Mouse (Mus musculus): ENCODE measurements around the gene Atox1.

Atox1 gene

DNA sequence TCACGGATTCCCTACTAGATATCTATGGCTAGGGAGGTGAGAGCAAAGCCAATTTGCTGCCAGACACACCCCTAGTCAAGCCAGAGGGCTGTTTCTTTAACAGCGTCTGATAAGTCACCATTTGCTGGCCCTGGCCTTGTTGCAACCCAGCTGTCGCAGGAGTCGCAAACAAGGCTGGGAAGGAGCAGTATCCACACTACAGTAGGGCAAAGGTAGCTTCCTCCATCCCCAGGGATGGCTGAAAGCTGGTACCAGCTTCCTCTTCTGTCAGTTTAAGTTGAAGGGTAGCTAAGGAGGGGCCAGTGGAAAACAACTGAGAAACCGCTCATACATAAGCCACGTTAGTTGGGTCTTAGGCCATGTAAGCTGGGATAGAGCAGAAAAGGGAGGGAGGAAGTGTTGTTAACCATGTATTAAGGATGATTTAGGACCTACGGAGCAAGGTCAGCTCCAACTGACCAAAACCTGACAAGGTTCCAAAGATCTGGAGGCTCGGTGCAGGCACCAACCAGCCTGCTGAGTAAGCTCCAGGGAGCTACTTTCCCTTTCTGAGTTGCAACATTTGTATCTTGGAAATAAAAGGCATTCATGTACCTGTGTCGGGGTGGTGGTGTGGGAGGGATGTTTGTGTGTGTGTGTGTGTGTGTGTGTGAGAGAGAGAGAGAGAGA is 45.9 kb downstream of the Atox1 start:
- in situ Hi-C loops (cut with MboI, MseI), result no loop called here

DNA sequence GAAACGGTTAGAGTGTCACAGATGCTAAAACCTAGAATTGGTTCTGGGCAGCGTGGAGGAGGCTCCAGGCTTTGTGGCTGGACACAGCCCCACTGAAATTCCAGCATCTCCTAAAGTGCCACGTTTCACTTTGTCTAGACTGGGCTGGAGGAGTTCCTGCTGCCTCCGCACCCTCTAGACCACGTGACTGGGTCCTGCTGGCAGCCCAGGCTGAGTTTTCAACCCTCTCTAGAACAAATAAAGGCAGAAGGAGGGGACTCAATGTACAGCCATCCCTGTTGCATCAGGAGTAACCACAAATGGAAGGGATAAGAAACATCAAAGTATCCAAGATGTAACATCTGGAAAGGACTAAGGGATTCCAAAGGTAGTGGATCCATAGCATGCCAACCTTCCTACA is 46.7 kb downstream of the Atox1 start:
- in situ Hi-C loops (cut with MboI, MseI), result no loop called here

DNA sequence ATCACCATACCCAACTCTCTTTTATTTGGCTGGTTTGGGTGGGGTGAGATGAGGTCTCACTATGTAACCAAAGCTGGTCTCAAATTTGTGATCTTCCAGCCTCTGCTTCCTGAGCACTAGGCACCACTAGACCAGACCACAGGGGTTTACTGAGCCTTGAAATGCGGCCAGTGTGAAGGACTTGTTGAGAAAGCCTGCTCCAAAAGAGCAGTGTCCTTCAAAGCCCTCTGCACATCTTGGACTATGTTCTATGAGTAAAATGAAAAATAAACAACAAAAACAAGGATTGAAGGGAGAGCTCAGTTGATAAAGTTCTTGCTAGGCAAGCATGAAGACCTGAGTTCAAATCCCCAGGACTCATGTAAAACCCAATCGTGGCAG is 47.6 kb downstream of the Atox1 start:
- in situ Hi-C loops (cut with MboI, MseI), result no loop called here

DNA sequence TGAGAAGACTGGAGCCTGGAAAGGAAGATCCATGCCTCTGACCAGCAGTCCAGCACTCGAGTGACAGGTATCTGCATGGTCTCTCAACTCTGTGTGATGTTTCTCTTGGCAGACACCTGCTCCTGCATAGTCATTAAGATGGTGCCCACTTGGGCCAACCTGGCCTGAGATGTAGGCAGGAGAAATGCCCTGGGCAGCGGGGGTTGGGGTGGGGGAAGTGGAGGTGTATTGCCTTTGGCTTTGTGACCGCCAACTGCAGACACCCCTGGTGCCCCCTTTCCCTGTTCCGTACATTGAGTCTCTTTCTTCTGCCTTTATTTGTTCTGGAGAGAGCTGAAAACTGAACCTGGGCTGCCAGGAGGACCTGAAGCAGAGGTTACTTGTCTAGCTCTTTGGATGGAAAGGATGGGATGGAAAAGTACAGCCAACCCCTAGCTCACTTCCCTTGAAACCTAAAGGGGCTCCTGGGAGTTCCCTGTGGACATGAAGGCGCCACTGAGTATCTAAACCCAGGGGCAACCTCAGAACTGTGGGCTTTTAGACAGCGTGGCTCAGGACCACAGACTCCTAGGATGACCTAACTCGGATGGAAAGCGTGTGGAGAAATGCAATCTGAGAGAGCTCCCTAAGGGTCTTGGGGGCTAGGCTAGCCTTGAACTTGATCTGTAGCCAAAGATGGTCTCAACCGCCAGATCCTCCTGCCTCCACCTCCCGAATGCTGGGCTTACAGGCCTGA is 48.2 kb downstream of the Atox1 start:
- in situ Hi-C loops (cut with MboI, MseI), result no loop called here

DNA sequence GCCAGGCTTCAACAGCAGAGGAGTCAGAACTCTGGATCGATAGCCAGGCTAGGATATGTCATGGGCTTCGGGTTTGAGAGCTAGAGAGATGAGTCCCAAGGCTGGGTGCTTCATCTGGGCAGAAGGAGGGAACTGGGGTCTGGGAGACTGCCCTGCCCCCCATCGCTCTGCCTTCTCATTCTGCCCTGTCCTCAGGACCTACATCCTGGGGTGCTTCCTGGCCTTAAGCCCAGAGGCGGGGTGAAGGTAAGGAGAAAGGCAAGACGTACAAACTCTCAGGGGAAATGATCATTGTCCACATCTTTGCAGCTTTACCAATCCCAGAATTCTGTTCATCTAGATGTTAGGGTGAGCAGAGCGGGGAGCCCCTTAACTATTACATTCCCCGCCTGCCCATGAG is 49.0 kb downstream of the Atox1 start:
- in situ Hi-C loops (cut with MboI, MseI), result no loop called here

DNA sequence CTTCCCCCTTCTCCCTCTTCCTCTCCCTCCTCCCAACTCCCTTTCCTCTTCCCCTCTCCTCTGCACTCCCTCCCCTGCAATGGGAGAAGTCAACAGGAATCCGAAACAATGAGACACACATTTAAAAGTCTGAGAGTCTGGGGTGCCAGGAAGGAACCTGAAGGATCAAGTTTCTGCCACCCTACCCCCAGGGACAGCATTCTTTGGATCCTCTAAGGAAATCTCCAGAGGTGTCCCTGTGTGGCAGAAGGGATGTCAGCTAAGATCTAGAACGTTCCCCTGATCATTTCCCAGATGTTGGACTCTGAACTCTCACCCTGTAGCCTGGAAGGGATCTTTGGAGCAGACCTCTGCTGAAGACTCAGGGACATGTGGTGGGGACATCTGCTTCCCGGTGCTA is 50.5 kb downstream of the Atox1 start:
- in situ Hi-C loops (cut with MboI, MseI), result no loop called here

DNA sequence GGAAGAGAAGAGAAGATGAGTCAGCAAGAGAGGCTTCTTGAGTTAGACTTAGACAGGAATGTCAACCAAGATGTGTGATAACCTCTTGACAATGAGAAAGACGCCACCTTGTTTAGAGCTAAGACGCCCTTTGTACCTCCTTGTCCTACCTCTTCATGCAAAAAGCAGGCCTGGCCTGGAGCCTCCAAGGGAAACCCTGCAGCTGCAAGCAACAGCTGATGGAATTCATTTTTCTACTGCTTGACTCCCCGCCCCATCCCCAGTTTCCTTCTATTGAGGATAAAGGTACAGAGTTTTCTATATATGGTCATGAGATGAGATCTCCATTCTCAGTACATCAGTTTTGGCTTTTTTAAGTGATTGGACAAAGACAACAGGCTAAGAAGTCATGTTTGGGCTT is 51.0 kb downstream of the Atox1 start:
- in situ Hi-C loops (cut with MboI, MseI), result no loop called here

DNA sequence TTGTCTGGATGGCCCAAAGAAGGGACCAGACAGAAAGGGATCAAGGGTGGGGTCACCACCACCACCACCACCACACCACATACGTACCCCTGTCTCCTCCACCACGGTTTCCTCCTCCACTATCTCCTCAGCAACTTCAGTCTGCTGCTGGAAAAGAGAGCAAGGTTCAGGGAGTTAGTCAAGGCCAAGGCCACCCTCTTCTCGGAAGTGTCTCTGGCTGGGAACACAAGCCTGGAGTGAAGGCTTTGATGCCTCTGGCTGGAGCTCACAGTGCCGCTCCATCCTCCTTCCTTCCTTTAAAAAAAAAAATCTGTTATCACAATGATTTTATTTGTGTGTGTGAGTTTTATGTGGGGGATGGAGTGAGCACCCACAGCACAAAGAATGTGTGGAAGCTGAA is 53.9 kb downstream of the Atox1 start:
- in situ Hi-C loops (cut with MboI, MseI), result no loop called here

DNA sequence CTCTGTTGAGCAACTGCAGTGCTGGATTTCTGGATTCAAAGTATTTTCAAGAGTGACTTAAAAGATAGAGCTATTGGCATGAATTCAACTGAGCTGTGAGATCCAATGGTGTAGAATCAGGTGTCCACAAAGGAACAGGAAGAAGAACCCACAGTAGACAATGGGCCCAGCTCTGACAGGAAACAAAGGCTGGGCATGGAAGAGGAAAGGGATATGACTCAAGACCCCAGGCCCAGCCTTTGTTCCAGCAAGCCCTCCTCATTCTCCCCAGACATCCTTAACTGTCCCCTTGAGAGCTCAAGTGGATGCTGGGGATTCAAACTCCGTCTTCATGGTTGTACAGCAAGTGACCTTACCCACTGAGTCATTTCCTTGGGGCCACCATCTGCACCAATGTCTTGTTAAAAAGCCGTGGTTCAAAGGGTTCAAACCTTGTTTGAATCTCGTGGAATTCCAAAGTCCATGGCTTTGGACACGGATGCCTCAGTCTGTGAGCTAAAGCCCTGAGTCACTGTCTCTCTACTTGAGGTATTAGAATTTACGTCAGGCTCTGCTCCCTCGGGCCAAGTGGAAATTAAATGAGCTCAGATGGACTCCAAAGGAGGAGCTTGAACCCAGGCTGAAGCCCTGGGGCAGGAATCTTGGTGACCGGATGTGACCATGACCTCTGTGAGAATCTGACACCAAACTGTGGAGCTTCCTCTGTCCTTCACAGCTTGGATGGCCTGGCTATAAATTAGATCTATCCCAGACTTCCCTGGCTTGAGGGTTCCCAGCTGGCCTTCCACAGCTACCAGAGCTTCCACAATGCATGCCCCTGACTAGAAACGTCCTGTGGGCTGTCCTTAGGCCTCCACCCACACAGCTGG is 55.2 kb downstream of the Atox1 start:
- in situ Hi-C loops (cut with MboI, MseI), result no loop called here

DNA sequence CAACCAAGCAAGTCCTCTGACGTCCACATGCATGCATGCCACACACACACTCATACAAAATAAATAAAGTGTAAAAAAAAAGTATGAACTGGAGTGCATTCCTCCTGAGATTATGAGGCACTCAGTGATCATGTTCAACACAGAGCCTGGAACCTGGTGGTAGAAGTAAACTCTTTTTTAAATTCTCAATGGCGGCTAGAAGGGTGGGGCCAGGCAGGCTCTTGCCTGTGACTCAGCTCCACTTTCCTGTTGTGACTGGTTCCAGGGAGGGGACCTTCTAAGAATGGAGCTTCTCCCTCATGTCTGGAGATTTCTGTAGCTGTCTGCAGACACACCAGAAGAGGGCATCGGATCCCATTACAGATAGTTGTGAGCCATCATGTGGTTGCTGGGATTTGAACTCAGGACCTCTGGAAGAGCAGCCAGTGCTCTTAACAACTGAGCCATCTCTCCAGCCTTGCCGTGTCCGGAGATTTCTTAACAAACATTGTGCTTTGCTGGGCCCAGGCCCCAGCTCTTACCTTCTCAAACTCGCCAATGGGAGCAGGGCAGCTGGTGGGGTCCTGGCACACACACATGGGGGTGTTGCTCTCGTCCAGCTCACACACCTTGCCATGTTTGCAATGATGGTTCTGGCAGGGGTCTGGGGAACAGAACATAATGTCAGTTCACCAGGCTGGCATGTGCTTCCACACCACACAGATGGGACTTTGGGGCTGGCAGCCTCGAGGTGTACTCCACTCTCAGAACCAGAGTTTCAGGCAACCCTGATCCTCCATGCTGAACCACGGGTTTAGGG is 56.2 kb downstream of the Atox1 start:
- in situ Hi-C loops (cut with MboI, MseI), result no loop called here

DNA sequence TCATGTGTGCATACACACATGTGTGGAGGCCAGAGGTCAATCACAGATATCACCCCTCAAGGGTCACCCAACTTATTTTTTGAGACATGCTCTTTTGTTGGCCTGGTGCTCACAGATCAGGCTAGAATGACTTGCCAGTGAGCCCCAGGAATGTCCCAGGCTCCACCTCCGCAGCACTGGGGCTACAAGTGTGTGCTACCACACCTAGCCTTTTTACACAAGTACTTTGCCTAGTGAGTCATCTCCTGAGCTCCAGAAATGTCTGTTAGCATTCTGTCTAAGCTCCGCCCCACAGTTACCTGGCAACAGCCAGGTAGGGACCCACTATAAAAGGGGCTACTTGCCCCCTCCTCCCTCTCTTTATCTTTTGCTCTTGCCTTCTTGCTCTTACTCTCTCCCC is 60.2 kb downstream of the Atox1 start:
- in situ Hi-C loops (cut with MboI, MseI), result no loop called here

DNA sequence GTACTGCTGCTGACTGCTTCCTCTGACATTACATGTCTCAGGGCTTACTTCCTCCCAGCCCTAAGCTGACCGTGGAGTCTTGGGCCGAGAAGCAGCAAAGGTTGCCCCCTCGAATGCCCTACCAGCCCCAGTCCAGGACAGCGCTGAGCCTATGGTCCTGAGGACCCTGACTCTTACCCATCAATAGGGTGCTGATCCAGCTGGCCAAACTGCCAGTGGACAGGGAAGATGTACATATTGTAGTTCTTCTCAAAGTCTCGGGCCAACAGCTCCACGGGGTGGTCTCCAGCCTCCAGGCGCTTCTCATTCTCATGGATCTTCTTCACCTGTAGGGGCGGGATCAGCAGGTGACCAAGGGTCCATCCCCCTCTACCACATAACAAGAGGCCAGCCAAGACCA is 62.7 kb downstream of the Atox1 start:
- in situ Hi-C loops (cut with MboI, MseI), result no loop called here

DNA sequence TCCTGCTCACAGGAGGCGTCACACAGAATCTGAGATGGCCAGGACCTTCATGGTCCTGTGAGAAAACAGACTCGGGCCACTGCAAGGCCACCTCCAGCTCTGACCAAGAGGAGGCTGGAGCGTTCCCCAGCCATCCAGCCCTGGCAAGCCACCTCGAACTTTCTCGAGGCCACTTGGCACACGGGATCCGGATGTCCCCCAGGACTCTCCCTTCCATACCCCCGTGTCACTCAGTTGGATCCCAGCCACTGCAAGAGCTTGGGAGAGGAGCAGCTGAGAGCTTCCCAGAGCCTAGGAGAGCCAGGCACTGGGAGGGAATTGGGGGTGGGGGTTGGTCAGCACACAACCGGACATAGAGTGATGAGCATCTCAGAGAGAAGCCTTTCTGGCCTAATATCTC is 63.6 kb downstream of the Atox1 start:
- in situ Hi-C loops (cut with MboI, MseI), result no loop called here

DNA sequence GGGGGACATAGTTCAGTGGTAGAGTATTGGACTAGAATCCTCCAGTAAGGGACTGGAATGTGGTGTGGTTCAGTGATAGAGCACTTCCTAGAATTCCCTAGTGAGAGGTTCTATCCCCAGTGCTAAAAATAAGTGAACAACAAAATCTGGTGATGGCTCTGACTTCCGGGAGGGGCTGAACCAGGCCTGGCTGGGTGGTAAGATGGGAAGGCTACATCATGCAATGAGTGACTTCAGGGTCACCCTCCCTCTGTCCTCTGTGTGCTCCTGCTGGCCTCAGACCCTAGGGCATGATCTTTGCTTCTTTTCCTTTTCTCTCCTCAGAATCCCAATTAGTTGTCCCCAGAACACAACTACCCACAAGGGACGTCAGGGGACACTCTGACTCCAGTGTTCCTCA is 64.0 kb downstream of the Atox1 start:
- in situ Hi-C loops (cut with MboI, MseI), result no loop called here
